Mouse (Mus musculus) MEL (cell line): ENCODE data around the gene Polr2l.

Experiments
- BHLHE40 ChIP-seq: IDR thresholded peaks from 2 replicates; pipeline ENCODE4 v1.6.1; 2012; ENCODE audit warnings: low read depth, mild to moderate bottlenecking, inconsistent platforms, low read length, improper control_type of control experiment, borderline replicate concordance
- CTCF ChIP-seq, 3 experiments: IDR thresholded peaks in 2 of 3; conservative IDR thresholded peaks in 1 of 3; 2 replicates each; pipeline ENCODE4 v1.5.1; 2011 to 2012; ENCODE audit warnings: low read length in 3 of 3, low read depth in 2 of 3, mild to moderate bottlenecking in 2 of 3, improper control_type of control experiment in 1 of 3, inconsistent platforms in 1 of 3, mixed read lengths in 1 of 3, moderate library complexity in 1 of 3; ENCODE audit not compliant: control insufficient read depth in 1 of 3, insufficient read depth in 1 of 3, poor library complexity in 1 of 3, severe bottlenecking in 1 of 3
- E2F4 ChIP-seq: IDR thresholded peaks from 2 replicates; pipeline ENCODE4 v1.6.1; 2011; ENCODE audit warnings: low read depth, low read length, improper control_type of control experiment, borderline replicate concordance
- ETS1 ChIP-seq: IDR thresholded peaks from 2 replicates; pipeline ENCODE4 v1.6.1; 2012; ENCODE audit warnings: low read depth, mild to moderate bottlenecking, inconsistent platforms, low read length, improper control_type of control experiment, moderate library complexity
- GATA1 ChIP-seq: IDR thresholded peaks from 2 replicates; pipeline ENCODE4 v1.6.1; 2011; ENCODE audit warnings: low read depth, low read length, improper control_type of control experiment
- MAX ChIP-seq: IDR thresholded peaks from 2 replicates; pipeline ENCODE4 v1.6.1; 2011; ENCODE audit warnings: low read length, improper control_type of control experiment
- MYC ChIP-seq: IDR thresholded peaks from 2 replicates; pipeline ENCODE4 v1.6.1; 2011; ENCODE audit warnings: low read depth, mild to moderate bottlenecking, low read length, improper control_type of control experiment, moderate library complexity
- POLR2A ChIP-seq, 2 experiments: IDR thresholded peaks; 2 replicates each; pipeline ENCODE4 v1.6.1; 2011 to 2012; ENCODE audit warnings: low read length in 2 of 2, mild to moderate bottlenecking in 2 of 2, control low read depth in 1 of 2, improper control_type of control experiment in 1 of 2, low read depth in 1 of 2, moderate library complexity in 1 of 2; ENCODE audit not compliant: control insufficient read depth in 1 of 2, insufficient read depth in 1 of 2, poor library complexity in 1 of 2
- RCOR1 ChIP-seq: IDR thresholded peaks from 2 replicates; pipeline ENCODE4 v1.6.1; 2012; ENCODE audit warnings: low read depth, mild to moderate bottlenecking, inconsistent platforms, low read length, improper control_type of control experiment
- USF1 ChIP-seq: IDR thresholded peaks from 2 replicates; pipeline ENCODE4 v1.6.1; 2014; ENCODE audit warnings: low read depth, mild to moderate bottlenecking, inconsistent platforms, low read length, improper control_type of control experiment, moderate library complexity
- ZC3H11A ChIP-seq: IDR thresholded peaks from 2 replicates; pipeline ENCODE4 v1.6.1; 2012; ENCODE audit warnings: low read depth, mild to moderate bottlenecking, inconsistent platforms, low read length, improper control_type of control experiment
- ZMIZ1 ChIP-seq: IDR thresholded peaks from 2 replicates; pipeline ENCODE4 v1.6.1; 2012; ENCODE audit warnings: low read depth, mild to moderate bottlenecking, inconsistent platforms, low read length, improper control_type of control experiment, moderate library complexity
- ZNF384 ChIP-seq: IDR thresholded peaks from 2 replicates; pipeline ENCODE4 v1.6.1; 2012; ENCODE audit warnings: low read depth, mild to moderate bottlenecking, inconsistent platforms, low read length, improper control_type of control experiment

DNA sequence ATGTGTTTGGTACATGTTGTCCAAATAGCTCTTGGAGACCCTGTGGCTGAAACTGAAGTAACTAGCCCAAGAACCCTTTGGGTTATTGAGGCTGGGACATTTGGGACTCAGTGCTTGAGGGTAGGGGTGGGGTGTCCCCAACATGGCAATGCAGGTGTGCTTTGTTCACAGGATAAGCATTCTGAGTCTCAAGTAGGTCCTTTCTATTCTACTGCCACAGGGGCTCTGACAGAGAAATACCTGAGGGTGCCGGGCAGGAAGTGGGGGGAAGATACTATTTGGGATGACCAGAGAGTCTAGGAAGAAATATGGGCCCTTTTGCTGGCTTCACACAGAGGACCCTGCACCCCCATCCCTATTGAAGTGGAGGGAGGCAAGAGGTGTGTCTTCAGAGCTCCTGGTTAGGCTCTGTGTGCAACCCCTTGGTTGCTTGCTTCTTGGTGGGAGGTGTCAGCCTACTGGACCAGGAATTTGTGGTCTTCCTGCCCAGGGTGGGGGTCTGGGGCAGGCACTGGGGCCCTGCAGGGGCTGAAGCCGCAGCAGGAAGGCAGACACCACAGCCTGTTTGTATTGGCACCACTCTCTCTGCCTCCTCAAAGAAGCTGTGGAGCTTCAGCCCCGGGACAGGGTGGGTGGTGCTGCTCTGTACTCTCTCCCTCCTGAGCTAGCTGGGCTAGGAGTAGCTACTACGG is 2.8 kb upstream of the Polr2l start:
- TF ChIP-seq ZC3H11A: no peak
- no peak for TF ChIP-seq ZNF384
- no peak for TF ChIP-seq CTCF (IDR thresholded peaks at IDR 0.05 in 2 of 3, conservative IDR thresholded peaks at IDR 0.05 in 1 of 3; ENCODE audit: control insufficient read depth in 1 of 3, insufficient read depth in 1 of 3, low read depth in 2 of 3, low read length in 3 of 3, poor library complexity in 1 of 3, severe bottlenecking in 1 of 3)
- no peak for TF ChIP-seq ZMIZ1
- TF ChIP-seq GATA1: no peak
- TF ChIP-seq MAX: no peak
- TF ChIP-seq ETS1: no peak
- no peak for TF ChIP-seq BHLHE40
- no peak for TF ChIP-seq USF1
- no peak for TF ChIP-seq E2F4
- no peak for TF ChIP-seq POLR2A (IDR thresholded peaks at IDR 0.05; ENCODE audit: control insufficient read depth in 1 of 2, insufficient read depth in 1 of 2, low read depth in 1 of 2, low read length in 2 of 2, poor library complexity in 1 of 2)
- TF ChIP-seq MYC: no peak
- TF ChIP-seq RCOR1: no peak
